Mouse (Mus musculus) MEL (cell line): ENCODE measurements around the gene Umad1. TPM values are rescaled to one million over a fixed set of nuclear protein-coding genes. Genes with fewer than 3 reads are reported as not detected.
A peak's percentile ranks its signal among the peaks of the same experiment; 100 is the strongest.

ENCODE experiments used
- DNase-seq: peaks from one replicate; pipeline ENCODE4 v3.0.0; 2011; ENCODE audit warnings: low read depth, low spot score
- H3K27ac ChIP-seq: 2 replicates; pipeline ENCODE4 v1.5.1; 2012; ENCODE audit warnings: low read depth, mild to moderate bottlenecking, control low read depth, low read length, moderate library complexity; ENCODE audit not compliant: control insufficient read depth
- H3K27me3 ChIP-seq, 2 experiments: fragments of 150-350 bp in 1 of 2; sonication (generic) in 1 of 2; 2 replicates each; pipeline ENCODE4 v1.6.1; 2012; ENCODE audit warnings: low read length in 2 of 2, mild to moderate bottlenecking in 2 of 2, improper control_type of control experiment in 1 of 2, moderate library complexity in 1 of 2; ENCODE audit not compliant: insufficient read depth in 2 of 2, control insufficient read depth in 1 of 2
- H3K36me3 ChIP-seq, 2 experiments: 2 replicates each; pipeline ENCODE4 v1.6.1; 2012 to 2014; ENCODE audit warnings: low read length in 2 of 2, improper control_type of control experiment in 1 of 2, inconsistent platforms in 1 of 2, mild to moderate bottlenecking in 1 of 2; ENCODE audit not compliant: insufficient read depth in 2 of 2, control insufficient read depth in 1 of 2
- H3K4me1 ChIP-seq, 2 experiments: fragments of 150-350 bp in 1 of 2; sonication (generic) in 1 of 2; 2 replicates each; pipeline ENCODE4 v1.6.1; 2012; ENCODE audit warnings: low read length in 2 of 2, improper control_type of control experiment in 1 of 2, mild to moderate bottlenecking in 1 of 2; ENCODE audit not compliant: insufficient read depth in 2 of 2, control insufficient read depth in 1 of 2
- H3K4me3 ChIP-seq, 2 experiments: fragments of 150-350 bp in 1 of 2; sonication (generic) in 1 of 2; 2 replicates each; pipeline ENCODE4 v1.5.1; 2012; ENCODE audit warnings: low read depth in 2 of 2, low read length in 2 of 2, mild to moderate bottlenecking in 2 of 2, moderate library complexity in 2 of 2, control low read depth in 1 of 2, improper control_type of control experiment in 1 of 2; ENCODE audit not compliant: control insufficient read depth in 1 of 2, insufficient read depth in 1 of 2
- H3K79me2 ChIP-seq: 2 replicates; pipeline ENCODE4 v1.6.1; 2012; ENCODE audit warnings: mild to moderate bottlenecking, low read length, moderate library complexity; ENCODE audit not compliant: control insufficient read depth, poor library complexity, insufficient read depth
- H3K9ac ChIP-seq: 2 replicates; pipeline ENCODE4 v1.6.1; 2012; ENCODE audit warnings: low read depth, mild to moderate bottlenecking, control low read depth, low read length, moderate library complexity; ENCODE audit not compliant: control insufficient read depth, poor library complexity, severe bottlenecking
- H3K9me3 ChIP-seq: fragments of 150-350 bp; sonication (generic); replicated peaks from 2 replicates; pipeline ENCODE4 v1.6.1; 2012; ENCODE audit warnings: mild to moderate bottlenecking, low read length, improper control_type of control experiment, moderate library complexity; ENCODE audit not compliant: insufficient read depth
- BHLHE40 ChIP-seq: IDR thresholded peaks from 2 replicates; pipeline ENCODE4 v1.6.1; 2012; ENCODE audit warnings: low read depth, mild to moderate bottlenecking, inconsistent platforms, low read length, improper control_type of control experiment, borderline replicate concordance
- EP300 ChIP-seq, 2 experiments: IDR thresholded peaks; 2 replicates each; pipeline ENCODE4 v1.6.1; 2011; ENCODE audit warnings: improper control_type of control experiment in 2 of 2, low read length in 2 of 2, low read depth in 1 of 2, mild to moderate bottlenecking in 1 of 2
- HCFC1 ChIP-seq: IDR thresholded peaks from 2 replicates; pipeline ENCODE4 v1.6.1; 2012; ENCODE audit warnings: low read depth, mild to moderate bottlenecking, inconsistent platforms, low read length, improper control_type of control experiment, moderate library complexity
- KAT2A ChIP-seq: conservative IDR thresholded peaks from 2 replicates; pipeline ENCODE4 v1.6.1; 2012; ENCODE audit warnings: low read depth, low read length, improper control_type of control experiment, inconsistent platforms
- MEF2A ChIP-seq: IDR thresholded peaks from 2 replicates; pipeline ENCODE4 v1.6.1; 2014; ENCODE audit warnings: low read depth, mild to moderate bottlenecking, inconsistent platforms, low read length, improper control_type of control experiment; ENCODE audit not compliant: poor library complexity, insufficient replicate concordance, severe bottlenecking; ENCODE audit errors: extremely low read depth
- MXI1 ChIP-seq: IDR thresholded peaks from 2 replicates; pipeline ENCODE4 v1.6.1; 2011; ENCODE audit warnings: mild to moderate bottlenecking, low read depth, low read length, improper control_type of control experiment
- MYB ChIP-seq: IDR thresholded peaks from 2 replicates; pipeline ENCODE4 v1.6.1; 2011; ENCODE audit warnings: mild to moderate bottlenecking, low read depth, low read length, improper control_type of control experiment
- NELFE ChIP-seq: IDR thresholded peaks from 2 replicates; pipeline ENCODE4 v1.6.1; 2011; ENCODE audit warnings: low read depth, low read length, improper control_type of control experiment
- POLR2A ChIP-seq, 2 experiments: IDR thresholded peaks; 2 replicates each; pipeline ENCODE4 v1.6.1; 2011 to 2012; ENCODE audit warnings: low read length in 2 of 2, mild to moderate bottlenecking in 2 of 2, control low read depth in 1 of 2, improper control_type of control experiment in 1 of 2, low read depth in 1 of 2, moderate library complexity in 1 of 2; ENCODE audit not compliant: control insufficient read depth in 1 of 2, insufficient read depth in 1 of 2, poor library complexity in 1 of 2
- POLR2AphosphoS2 ChIP-seq: IDR thresholded peaks from 2 replicates; pipeline ENCODE4 v1.6.1; 2011; ENCODE audit warnings: low read length, improper control_type of control experiment
- RCOR1 ChIP-seq: IDR thresholded peaks from 2 replicates; pipeline ENCODE4 v1.6.1; 2012; ENCODE audit warnings: low read depth, mild to moderate bottlenecking, inconsistent platforms, low read length, improper control_type of control experiment
- SIN3A ChIP-seq: IDR thresholded peaks from 2 replicates; pipeline ENCODE4 v1.6.1; 2012; ENCODE audit warnings: low read length, improper control_type of control experiment, inconsistent platforms
- SMC3 ChIP-seq: IDR thresholded peaks from 2 replicates; pipeline ENCODE4 v1.6.1; 2011; ENCODE audit warnings: low read depth, low read length, improper control_type of control experiment
- UBTF ChIP-seq: IDR thresholded peaks from 2 replicates; pipeline ENCODE4 v1.6.1; 2012; ENCODE audit warnings: low read depth, mild to moderate bottlenecking, inconsistent platforms, low read length, improper control_type of control experiment, moderate library complexity, borderline replicate concordance; ENCODE audit not compliant: insufficient read depth
- USF1 ChIP-seq: IDR thresholded peaks from 2 replicates; pipeline ENCODE4 v1.6.1; 2014; ENCODE audit warnings: low read depth, mild to moderate bottlenecking, inconsistent platforms, low read length, improper control_type of control experiment, moderate library complexity
- ZMIZ1 ChIP-seq: IDR thresholded peaks from 2 replicates; pipeline ENCODE4 v1.6.1; 2012; ENCODE audit warnings: low read depth, mild to moderate bottlenecking, inconsistent platforms, low read length, improper control_type of control experiment, moderate library complexity
- ZNF384 ChIP-seq: IDR thresholded peaks from 2 replicates; pipeline ENCODE4 v1.6.1; 2012; ENCODE audit warnings: low read depth, mild to moderate bottlenecking, inconsistent platforms, low read length, improper control_type of control experiment
- polyA plus RNA-seq, 2 experiments: library from polyadenylated mRNA; stranded (reverse) in 1 of 2; unstranded in 1 of 2; fragments of >175 nt in 1 of 2; fragments of >200 nt in 1 of 2; gene quantifications; 2 replicates each; pipeline versions ENCODE4 v1.2.1 to v1.2.4; 2012; ENCODE audit warnings: low replicate concordance in 2 of 2, low read depth in 1 of 2; ENCODE audit not compliant: insufficient read length in 2 of 2, insufficient read depth in 1 of 2, missing spikeins in 1 of 2
- total RNA-seq: library from RNA; depleted of rRNA; stranded (reverse); fragments of 300-350 nt; gene quantifications from 2 replicates; pipeline ENCODE4 v1.2.3, GENCODE M21; 2012

Umad1 gene
- total and polyA plus RNA-seq, 3 experiments: 5.3 to 9.7 TPM; not detected in 1

- H3K4me3 ChIP-seq: peak overlapping the region; percentile 84 to 87
- peak overlapping the region; percentile 87 for H3K9ac ChIP-seq
- peak; percentile 62 for DNase-seq
- no peaks in the 10 kb centered on the region for H3K27me3 ChIP-seq
- peaks cover 13% of the 10 kb centered on the region for H3K79me2 ChIP-seq
- H3K9me3 ChIP-seq: no peaks in the 10 kb centered on the region
- H3K36me3 ChIP-seq: peaks cover 5 to 8% of the 10 kb centered on the region in 2 experiments; a peak in 3 of 4 replicates
- no peak for TF ChIP-seq HCFC1
- TF ChIP-seq KAT2A: no peak
- TF ChIP-seq MYB: no peak
- no peak for TF ChIP-seq UBTF
- no peak for TF ChIP-seq SMC3
- TF ChIP-seq, all 39 proteins: peak for 0
- peaks cover 0 to 7% of the 10 kb centered on the region in 2 experiments; a peak in 2 of 4 replicates for H3K4me1 ChIP-seq
- H3K27ac ChIP-seq: peak overlapping the region; percentile 76
Measured at GRCm38 (mm10) chr6:8258316-8258715, 772 bp upstream of the Umad1 start.

- Histone ChIP-seq H3K27ac (peak overlapping the region; percentile 56; the same call in 1 of the 2 replicates), H3K9ac (peak overlapping the region; percentile 81)
- TF ChIP-seq POLR2AphosphoS2 (no peak; the same call in 1 of the 2 replicates), MEF2A (no peak), ZMIZ1 (no peak), MXI1 (peak; percentile 29; the same call in 1 of the 2 replicates), USF1 (no peak), UBTF (no peak), SIN3A (peak; percentile 16; the same call in 1 of the 2 replicates)
Measured at GRCm38 (mm10) chr6:8259667-8260044, 568 bp downstream of the Umad1 start.

GRCm38 (mm10) chr6:8271047-8271446 is 12.0 kb downstream of the Umad1 start:
- Histone ChIP-seq H3K9me3 (no peaks in the 10 kb centered on the region), H3K9ac (no peak overlapping the region), H3K4me3 (no peak overlapping the region), H3K27ac (no peak overlapping the region), H3K4me1 (no peaks in the 10 kb centered on the region; a peak in 1 of 4 replicates), H3K27me3 (no peaks in the 10 kb centered on the region), H3K79me2 (no peaks in the 10 kb centered on the region; the same call in 1 of the 2 replicates), H3K36me3 (no peaks in the 10 kb centered on the region)
- no peak for TF ChIP-seq NELFE
- TF ChIP-seq RCOR1: no peak
- no peak for TF ChIP-seq BHLHE40
- no peak for TF ChIP-seq ZNF384
- TF ChIP-seq SIN3A: no peak
- TF ChIP-seq EP300 (IDR thresholded peaks at IDR 0.05; ENCODE audit: low read depth in 1 of 2, low read length in 2 of 2): no peak
- TF ChIP-seq POLR2A (IDR thresholded peaks at IDR 0.05; ENCODE audit: control insufficient read depth in 1 of 2, insufficient read depth in 1 of 2, low read depth in 1 of 2, low read length in 2 of 2, poor library complexity in 1 of 2): no peak
- no peak for DNase-seq

More at GRCm38 (mm10) chr6:8259667-8260044, 568 bp downstream of the Umad1 start:
- peaks cover 13% of the 10 kb centered on the region for H3K79me2 ChIP-seq
- peaks cover 0 to 7% of the 10 kb centered on the region in 2 experiments; a peak in 2 of 4 replicates for H3K4me1 ChIP-seq
- H3K27me3 ChIP-seq: no peaks in the 10 kb centered on the region
- H3K36me3 ChIP-seq: peaks cover 5 to 8% of the 10 kb centered on the region in 2 experiments; a peak in 3 of 4 replicates
- no peak for DNase-seq
- no peaks in the 10 kb centered on the region for H3K9me3 ChIP-seq
- H3K4me3 ChIP-seq: peak overlapping the region; percentile 82 to 90
